Mouse (Mus musculus): ENCODE results near the gene Dnajb7.
"Not testable (repeated sequence)": the region's sequence is repeated elsewhere in the genome, so short reads cannot be mapped to it uniquely, and the experiment has no call there.

The Dnajb7 gene

GRCm38 (mm10) chr15:81408199-81408598 is at the start of gene Dnajb7:
Gene Dnajb7, minus strand, starts transcription at chr15:81408299.
- no peak for DNase-seq

GRCm38 (mm10) chr15:81448463-81448862 is 40.4 kb upstream of the Dnajb7 start:
- peak; percentile 41 for DNase-seq

- DNase-seq = no peak
Measured at GRCm38 (mm10) chr15:81439236-81439635, 31.1 kb upstream of the Dnajb7 start.

GRCm38 (mm10) chr15:81438345-81438744 is 30.2 kb upstream of the Dnajb7 start:
- no peak for DNase-seq

- DNase-seq = no peak
Measured at GRCm38 (mm10) chr15:81431195-81431594, 23.1 kb upstream of the Dnajb7 start.

GRCm38 (mm10) chr15:81427947-81428346 is 19.8 kb upstream of the Dnajb7 start:
- no peak for DNase-seq

- no peak for DNase-seq
Measured at GRCm38 (mm10) chr15:81425311-81425710, 17.2 kb upstream of the Dnajb7 start.

- DNase-seq = no peak
Measured at GRCm38 (mm10) chr15:81422156-81422681, 14.1 kb upstream of the Dnajb7 start.

GRCm38 (mm10) chr15:81421454-81421853 is 13.4 kb upstream of the Dnajb7 start:
- DNase-seq = no peak

- DNase-seq = no peak
Measured at GRCm38 (mm10) chr15:81418065-81418464, 10.0 kb upstream of the Dnajb7 start.

- DNase-seq = not testable (repeated sequence)
Measured at GRCm38 (mm10) chr15:81416763-81417310, 8.7 kb upstream of the Dnajb7 start.

GRCm38 (mm10) chr15:81405008-81405407 is 3.1 kb downstream of the Dnajb7 start:
- DNase-seq = no peak

- DNase-seq = peak; percentile 96
Measured at GRCm38 (mm10) chr15:81399638-81400315, 8.3 kb downstream of the Dnajb7 start, which contains the start of the genes St13 and Xpnpep3. Gene St13, minus strand, starts transcription at chr15:81400077. Gene Xpnpep3, plus strand, starts transcription at chr15:81400138.

- DNase-seq = no peak
Measured at GRCm38 (mm10) chr15:81399297-81399637, 8.8 kb downstream of the Dnajb7 start.

- DNase-seq = no peak
Measured at GRCm38 (mm10) chr15:81398189-81398588, 9.9 kb downstream of the Dnajb7 start.

GRCm38 (mm10) chr15:81394211-81394915 is 13.7 kb downstream of the Dnajb7 start:
- DNase-seq = no peak

- peak; percentile 8 for DNase-seq
Measured at GRCm38 (mm10) chr15:81392997-81393396, 15.1 kb downstream of the Dnajb7 start.

- DNase-seq = no peak
Measured at GRCm38 (mm10) chr15:81386327-81386726, 21.8 kb downstream of the Dnajb7 start.

GRCm38 (mm10) chr15:81378845-81379244 is 29.3 kb downstream of the Dnajb7 start:
- no peak for DNase-seq

- DNase-seq = no peak
Measured at GRCm38 (mm10) chr15:81374621-81375020, 33.5 kb downstream of the Dnajb7 start.

GRCm38 (mm10) chr15:81370356-81370755 is 37.7 kb downstream of the Dnajb7 start:
- no peak for DNase-seq

GRCm38 (mm10) chr15:81368601-81369000 is 39.5 kb downstream of the Dnajb7 start:
- no peak for DNase-seq

- no peak for DNase-seq
Measured at GRCm38 (mm10) chr15:81366241-81366640, 41.9 kb downstream of the Dnajb7 start.

GRCm38 (mm10) chr15:81365246-81365645 is 42.9 kb downstream of the Dnajb7 start:
- no peak for DNase-seq

Measured in cerebellum, adult 11 months (tissue).